Mouse (Mus musculus) hindbrain, embryonic 14.5 days (tissue): ENCODE results near the gene Olfr1386. TPM values are rescaled to one million over a fixed set of nuclear protein-coding genes. Genes with fewer than 3 reads are reported as not detected.
"Not testable (repeated sequence)": the region's sequence is repeated elsewhere in the genome, so short reads cannot be mapped to it uniquely, and the experiment has no call there.

ENCODE experiments used
- ATAC-seq: fragments of 200-750 bp; cut with Nextera tagmentation; 2 replicates; pipeline ENCODE4 v1.8.0; 2017; ENCODE audit warnings: moderate number of reproducible peaks, mild to moderate bottlenecking, moderate TSS enrichment, moderate library complexity; ENCODE audit not compliant: low FRiP score
- DNase-seq: peaks from one replicate; pipeline ENCODE4 v3.0.0-alpha.2; 2015; ENCODE audit warnings: low spot score
- H3K27ac ChIP-seq: fragments of 300-500 bp; sonication (generic); 2 replicates; pipeline ENCODE4 v1.5.1; 2014; ENCODE audit warnings: mild to moderate bottlenecking, moderate library complexity
- H3K27me3 ChIP-seq: fragments of 300-500 bp; sonication (generic); 2 replicates; pipeline ENCODE4 v1.6.1; 2014; ENCODE audit warnings: mild to moderate bottlenecking, low read length, mixed read lengths; ENCODE audit not compliant: control insufficient read depth, insufficient read depth
- H3K36me3 ChIP-seq: fragments of 300-500 bp; sonication (generic); replicated peaks from 2 replicates; pipeline ENCODE4 v1.6.1; 2014; ENCODE audit not compliant: control insufficient read depth, insufficient read depth
- H3K4me1 ChIP-seq: fragments of 300-500 bp; sonication (generic); replicated peaks from 2 replicates; pipeline ENCODE4 v1.6.1; 2014; ENCODE audit warnings: antibody characterized with exemption, low read length, mixed read lengths; ENCODE audit not compliant: control insufficient read depth, insufficient read depth
- H3K4me2 ChIP-seq: fragments of 300-500 bp; sonication (generic); replicated peaks from 2 replicates; pipeline ENCODE4 v1.6.1; 2014; ENCODE audit warnings: mild to moderate bottlenecking, moderate library complexity
- H3K4me3 ChIP-seq: fragments of 300-500 bp; sonication (generic); replicated peaks from 2 replicates; pipeline ENCODE4 v1.5.1; 2014; ENCODE audit warnings: mild to moderate bottlenecking, low read length
- H3K9ac ChIP-seq: fragments of 300-500 bp; sonication (generic); 2 replicates; pipeline ENCODE4 v1.6.1; 2014
- H3K9me3 ChIP-seq: fragments of 300-500 bp; sonication (generic); 2 replicates; pipeline ENCODE4 v1.6.1; 2016; ENCODE audit warnings: low read length; ENCODE audit not compliant: control insufficient read depth
- WGBS: fragments of 180-500 bp; shearing (Covaris S2); extraction: QIAGEN DNeasy Blood & Tissue Kit; methylation state at CpG from one replicate; pipeline ENCODE4 v1.1.7; 2014; 5-methylcytosine and 5-hydroxymethylcytosine counted together
- polyA plus RNA-seq: library from polyadenylated mRNA; unstranded; fragments of >200 nt; fragmentation: Nextera tagmentation; extraction: Ambion mirVana; gene quantifications from 2 replicates; pipeline ENCODE4 v1.2.1, GENCODE M21; 2014

The Olfr1386 gene
- polyA plus RNA-seq: not detected in 2 replicates

DNA sequence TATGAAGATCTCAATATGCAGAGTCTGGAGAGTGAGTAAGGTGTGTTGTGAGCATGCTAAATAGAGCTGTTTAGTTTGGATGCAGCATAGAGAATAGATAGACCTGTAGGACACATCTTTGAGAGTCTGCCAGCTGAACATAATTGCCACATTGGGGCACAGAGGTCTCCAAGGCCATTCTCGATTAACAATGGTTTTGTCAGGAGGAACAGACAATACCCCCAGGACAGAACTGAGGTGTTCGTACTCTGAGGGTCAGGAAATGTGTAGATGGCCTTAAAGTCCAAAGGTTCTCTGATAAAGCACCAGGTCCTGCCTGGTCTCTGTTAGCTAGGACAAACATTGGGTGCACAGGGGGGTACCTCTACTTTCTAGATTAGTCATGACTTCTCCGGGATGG lies at the start of gene Olfr1386:
TSS of gene Olfr1386 (plus strand) at position 301 of the 400 bp plus-strand sequence.
- not testable (repeated sequence) for H3K4me2 ChIP-seq, H3K36me3 ChIP-seq, H3K9me3 ChIP-seq, H3K4me3 ChIP-seq, DNase-seq, H3K4me1 ChIP-seq, ATAC-seq, H3K27me3 ChIP-seq, H3K9ac ChIP-seq, H3K27ac ChIP-seq
- WGBS: 74% methylated on average over 2 of the region's 3 CpGs

DNA sequence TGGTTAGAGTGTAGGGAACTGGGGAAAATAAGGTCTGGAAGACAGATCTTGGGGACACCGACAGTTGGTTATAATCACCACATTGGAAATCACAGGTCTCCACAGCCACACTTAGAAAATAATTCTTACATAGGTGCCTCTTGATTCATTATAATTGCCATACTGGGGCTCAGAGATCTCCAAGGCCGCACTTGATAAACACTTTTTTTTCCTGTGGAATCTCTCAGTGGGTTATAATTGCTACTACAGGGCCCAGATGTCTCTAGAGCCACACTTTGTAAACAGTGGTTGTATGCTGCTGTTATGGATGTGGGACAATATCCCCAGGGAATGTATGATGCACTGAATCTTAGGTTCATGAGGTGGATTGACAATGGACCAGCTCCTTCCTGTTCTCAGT lies 42.1 kb upstream of the Olfr1386 start, which contains the start of gene Olfr1389:
TSS of gene Olfr1389 (plus strand) at position 301 of the 400 bp plus-strand sequence.
- H3K4me2 ChIP-seq: no peak within 1 kb of the TSS
- H3K4me3 ChIP-seq: no peak within 1 kb of the TSS
- no peaks in the 10 kb centered on the region for H3K27me3 ChIP-seq
- no peaks in the 10 kb centered on the region for H3K9me3 ChIP-seq
- no peaks in the 10 kb centered on the region for H3K36me3 ChIP-seq
- no peaks in the 10 kb centered on the region for H3K4me1 ChIP-seq
- 94% methylated on average over 2 of the region's 2 CpGs for WGBS
- H3K27ac ChIP-seq: no peak within 1 kb of the TSS
- ATAC-seq: no peak
- H3K9ac ChIP-seq: no peak within 1 kb of the TSS
- DNase-seq: no peak

DNA sequence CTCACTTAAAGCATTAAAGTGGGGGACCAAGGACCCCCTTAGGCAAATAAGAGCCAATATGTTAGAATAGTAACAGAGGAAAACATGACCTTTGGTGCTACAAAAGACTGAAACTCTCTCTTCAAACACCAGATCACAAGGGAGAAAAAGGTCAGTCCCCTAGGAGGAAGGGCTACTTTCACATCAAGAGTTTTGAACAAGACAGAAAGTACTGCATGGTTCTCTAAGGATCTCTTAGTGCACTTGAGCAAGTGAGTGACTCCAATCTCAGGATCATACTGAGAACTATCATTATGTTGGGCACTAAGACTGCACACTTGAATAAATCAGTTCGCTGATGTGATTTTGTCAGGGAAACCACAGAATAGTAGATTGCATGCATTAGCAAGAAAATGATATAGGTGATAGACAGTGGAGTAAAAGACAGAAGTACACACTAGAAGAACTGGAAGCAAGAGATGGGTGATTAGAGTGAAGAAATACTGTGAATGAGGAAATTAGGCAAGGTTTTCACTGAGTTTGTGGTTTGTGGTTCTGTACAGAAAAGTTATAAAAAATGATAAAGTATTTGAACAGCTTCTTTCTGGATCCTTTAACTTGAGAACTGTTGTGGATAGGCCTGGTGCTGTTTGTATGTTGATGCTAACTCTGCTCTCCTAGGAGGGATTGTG lies 39.5 kb upstream of the Olfr1386 start:
- Histone ChIP-seq H3K4me3 (no peak overlapping the region), H3K4me1 (no peaks in the 10 kb centered on the region), H3K9ac (no peak overlapping the region), H3K9me3 (no peaks in the 10 kb centered on the region), H3K36me3 (no peaks in the 10 kb centered on the region), H3K27ac (no peak overlapping the region), H3K4me2 (no peak overlapping the region), H3K27me3 (no peaks in the 10 kb centered on the region)
- 96% methylated on average over 1 of the region's 1 CpGs for WGBS
- ATAC-seq: no peak
- DNase-seq: no peak

- Histone ChIP-seq H3K27me3 (no peaks in the 10 kb centered on the region), H3K4me3 (no peak overlapping the region), H3K27ac (no peak overlapping the region), H3K4me1 (no peaks in the 10 kb centered on the region), H3K4me2 (no peak overlapping the region), H3K36me3 (no peaks in the 10 kb centered on the region), H3K9ac (no peak overlapping the region), H3K9me3 (0 out of 2 replicates have a peak, but pooled peaks cover 3% of the 10 kb centered on the region)
- WGBS: 90% methylated on average over 2 of the region's 2 CpGs
- ATAC-seq: no peak
- DNase-seq: no peak
Measured at GRCm38 (mm10) chr11:49429641-49430040, 35.2 kb upstream of the Olfr1386 start.

DNA sequence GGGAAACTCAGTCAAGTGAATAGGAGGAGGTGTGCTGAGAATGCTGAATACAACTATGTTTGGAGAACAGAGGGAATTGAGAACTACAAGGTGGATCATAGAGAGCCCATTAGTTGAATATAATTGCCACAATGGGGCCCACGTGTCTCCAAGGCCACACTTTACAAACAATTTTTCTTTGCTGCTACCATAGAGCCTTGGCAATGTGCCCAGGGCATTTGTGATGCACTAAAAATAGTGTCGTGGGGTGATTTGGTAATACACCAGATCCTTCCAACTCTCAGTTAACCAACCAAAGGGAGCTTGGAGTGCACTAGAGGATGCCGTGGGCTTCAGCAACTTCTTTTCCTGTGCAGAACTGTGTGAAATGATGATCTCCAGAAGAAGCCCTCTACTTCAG lies 28.4 kb upstream of the Olfr1386 start, which contains the start of gene Olfr1388:
TSS of gene Olfr1388 (plus strand) at position 214 of the 400 bp plus-strand sequence.
- 68% methylated on average over 3 of the region's 3 CpGs for WGBS
- Histone ChIP-seq H3K4me1 (no peaks in the 10 kb centered on the region), H3K36me3 (no peaks in the 10 kb centered on the region), H3K27me3 (no peaks in the 10 kb centered on the region), H3K9ac (no peak within 1 kb of the TSS), H3K9me3 (0 out of 2 replicates have a peak, but pooled peaks cover 3% of the 10 kb centered on the region), H3K4me3 (no peak within 1 kb of the TSS), H3K27ac (no peak within 1 kb of the TSS), H3K4me2 (no peak within 1 kb of the TSS)
- ATAC-seq: no peak
- no peak for DNase-seq

- 89% methylated on average over 1 of the region's 1 CpGs for WGBS
- H3K4me1 ChIP-seq: no peaks in the 10 kb centered on the region
- no peak for ATAC-seq
Measured at GRCm38 (mm10) chr11:49455043-49455442, 9.8 kb upstream of the Olfr1386 start, which contains the start of gene Olfr1387. Gene Olfr1387, plus strand, starts transcription at chr11:49455343.

GRCm38 (mm10) chr11:49485973-49486372 lies 21.1 kb downstream of the Olfr1386 start:
- DNase-seq: no peak
- 46% methylated on average over 4 of the region's 4 CpGs for WGBS
- no peaks in the 10 kb centered on the region for H3K36me3 ChIP-seq
- no peak overlapping the region for H3K27ac ChIP-seq
- H3K9me3 ChIP-seq: no peaks in the 10 kb centered on the region
- ATAC-seq: no peak
- H3K4me2 ChIP-seq: no peak overlapping the region
- no peaks in the 10 kb centered on the region for H3K4me1 ChIP-seq
- no peak overlapping the region for H3K4me3 ChIP-seq
- H3K9ac ChIP-seq: no peak overlapping the region
- H3K27me3 ChIP-seq: no peaks in the 10 kb centered on the region

More at GRCm38 (mm10) chr11:49455043-49455442, 9.8 kb upstream of the Olfr1386 start, which contains the start of gene Olfr1387:
- Histone ChIP-seq H3K27ac (no peak within 1 kb of the TSS), H3K9ac (no peak within 1 kb of the TSS), H3K36me3 (no peaks in the 10 kb centered on the region), H3K4me2 (no peak within 1 kb of the TSS), H3K27me3 (no peaks in the 10 kb centered on the region), H3K4me3 (no peak within 1 kb of the TSS), H3K9me3 (no peaks in the 10 kb centered on the region)
- DNase-seq: no peak

GRCm38 (mm10) chr11:49488770-49489169 lies 23.9 kb downstream of the Olfr1386 start, which contains the start of gene Olfr1385:
Gene Olfr1385, plus strand, starts transcription at chr11:49489070.
- not testable (repeated sequence) for H3K36me3 ChIP-seq, H3K27me3 ChIP-seq, H3K9me3 ChIP-seq, H3K9ac ChIP-seq, H3K4me3 ChIP-seq, DNase-seq, ATAC-seq, H3K4me1 ChIP-seq, H3K27ac ChIP-seq, H3K4me2 ChIP-seq
- WGBS: 78% methylated on average over 1 of the region's 1 CpGs

- no peak for DNase-seq
- Histone ChIP-seq H3K36me3 (no peaks in the 10 kb centered on the region), H3K4me1 (no peaks in the 10 kb centered on the region), H3K9ac (no peak overlapping the region), H3K9me3 (no peaks in the 10 kb centered on the region), H3K27ac (no peak overlapping the region), H3K27me3 (no peaks in the 10 kb centered on the region), H3K4me2 (no peak overlapping the region), H3K4me3 (no peak overlapping the region)
- 88% methylated on average over 5 of the region's 5 CpGs for WGBS
- no peak for ATAC-seq
Measured at GRCm38 (mm10) chr11:49518086-49518485, 53.2 kb downstream of the Olfr1386 start.
